Mouse (Mus musculus) liver, embryonic 14.5 days (tissue): ENCODE results near the gene Bri3bp.

Source experiments
- CTCF ChIP-seq: IDR thresholded peaks from 2 replicates; pipeline ENCODE4 v1.5.1; 2016; ENCODE audit warnings: antibody characterized with exemption, low read depth, control low read depth
- EP300 ChIP-seq: IDR thresholded peaks from 2 replicates; pipeline ENCODE4 v1.6.1; 2016; ENCODE audit warnings: antibody characterized with exemption, low read depth

GRCm38 (mm10) chr5:125475601-125476285 lies 34.4 kb downstream of the Bri3bp start, which contains the start of gene Aacs:
- no peak for TF ChIP-seq CTCF
- peak; percentile 86 for TF ChIP-seq EP300
